Mouse (Mus musculus) lung, embryonic 16.5 days (tissue): Measurements from ENCODE around the gene Hibadh. TPM values are rescaled to one million over a fixed set of nuclear protein-coding genes. Genes with fewer than 3 reads are reported as not detected.

Experiments
- ATAC-seq: fragments of 200-750 bp; cut with Nextera tagmentation; 2 replicates; pipeline ENCODE4 v1.8.0; 2017; ENCODE audit warnings: low read depth, mild to moderate bottlenecking, moderate library complexity
- H3K27ac ChIP-seq: fragments of 300-500 bp; sonication (generic); 2 replicates; pipeline ENCODE4 v1.5.1; 2014; ENCODE audit warnings: mild to moderate bottlenecking, control low read depth, low read length
- H3K27me3 ChIP-seq: fragments of 300-500 bp; sonication (generic); 2 replicates; pipeline ENCODE4 v1.6.1; 2014; ENCODE audit warnings: low read depth, low read length, mixed read lengths; ENCODE audit not compliant: control insufficient read depth, insufficient read depth
- H3K36me3 ChIP-seq: fragments of 300-500 bp; sonication (generic); 2 replicates; pipeline ENCODE4 v1.6.1; 2014; ENCODE audit warnings: low read length; ENCODE audit not compliant: control insufficient read depth, insufficient read depth
- H3K4me1 ChIP-seq: fragments of 300-500 bp; sonication (generic); replicated peaks from 2 replicates; pipeline ENCODE4 v1.6.1; 2014; ENCODE audit warnings: low read length, mixed read lengths; ENCODE audit not compliant: control insufficient read depth, insufficient read depth
- H3K4me2 ChIP-seq: fragments of 300-500 bp; sonication (generic); 2 replicates; pipeline ENCODE4 v1.6.1; 2014; ENCODE audit warnings: low read depth, low read length, control low read depth
- H3K4me3 ChIP-seq: fragments of 300-500 bp; sonication (generic); 2 replicates; pipeline ENCODE4 v1.5.1; 2014; ENCODE audit warnings: mild to moderate bottlenecking, low read length, control low read depth
- H3K9ac ChIP-seq: fragments of 300-500 bp; sonication (generic); 2 replicates; pipeline ENCODE4 v1.6.1; 2014; ENCODE audit warnings: low read length, control low read depth
- H3K9me3 ChIP-seq: fragments of 300-500 bp; sonication (generic); 2 replicates; pipeline ENCODE4 v1.6.1; 2016; ENCODE audit warnings: low read length; ENCODE audit not compliant: control insufficient read depth
- WGBS: fragments of 180-500 bp; shearing (Covaris S2); extraction: QIAGEN DNeasy Blood & Tissue Kit; methylation state at CpG from one replicate; pipeline ENCODE4 v1.1.7; 2014; 5-methylcytosine and 5-hydroxymethylcytosine counted together
- polyA plus RNA-seq: library from polyadenylated mRNA; unstranded; fragments of >200 nt; fragmentation: Nextera tagmentation; extraction: Ambion mirVana; gene quantifications from 2 replicates; pipeline ENCODE4 v1.2.1, GENCODE M21; 2015

Gene Hibadh
- polyA plus RNA-seq, 1 experiment from 2014 or later: 107 TPM

DNA sequence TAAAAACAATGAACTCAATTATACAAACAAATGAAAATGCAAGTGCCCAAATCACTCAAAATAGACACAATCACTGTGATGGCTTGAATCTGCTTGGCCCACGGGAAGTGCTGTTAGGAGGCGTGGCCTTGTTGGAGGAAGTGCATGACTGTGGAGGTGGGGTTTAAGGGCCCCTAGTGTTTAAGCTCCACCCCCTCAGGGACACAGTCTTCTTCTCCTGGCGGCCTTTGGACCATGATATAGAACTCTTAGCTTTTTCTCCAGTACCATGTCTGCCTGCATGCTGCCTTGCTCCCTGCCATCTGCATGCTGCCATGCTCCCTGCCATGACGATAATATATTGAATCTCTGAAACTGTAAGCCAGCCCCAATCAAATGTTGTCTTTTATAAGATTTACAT is 77.2 kb downstream of the Hibadh start:
- no peak overlapping the region for H3K4me3 ChIP-seq
- WGBS: 87% methylated on average over 4 of the region's 4 CpGs
- no peak overlapping the region for H3K27ac ChIP-seq
- H3K36me3 ChIP-seq: no peaks in the 10 kb centered on the region
- no peaks in the 10 kb centered on the region for H3K9me3 ChIP-seq
- no peaks in the 10 kb centered on the region for H3K27me3 ChIP-seq
- no peak for ATAC-seq
- 0 out of 2 replicates have a peak, but pooled peaks cover 5% of the 10 kb centered on the region for H3K4me1 ChIP-seq
- no peak overlapping the region for H3K9ac ChIP-seq
- H3K4me2 ChIP-seq: no peak overlapping the region

DNA sequence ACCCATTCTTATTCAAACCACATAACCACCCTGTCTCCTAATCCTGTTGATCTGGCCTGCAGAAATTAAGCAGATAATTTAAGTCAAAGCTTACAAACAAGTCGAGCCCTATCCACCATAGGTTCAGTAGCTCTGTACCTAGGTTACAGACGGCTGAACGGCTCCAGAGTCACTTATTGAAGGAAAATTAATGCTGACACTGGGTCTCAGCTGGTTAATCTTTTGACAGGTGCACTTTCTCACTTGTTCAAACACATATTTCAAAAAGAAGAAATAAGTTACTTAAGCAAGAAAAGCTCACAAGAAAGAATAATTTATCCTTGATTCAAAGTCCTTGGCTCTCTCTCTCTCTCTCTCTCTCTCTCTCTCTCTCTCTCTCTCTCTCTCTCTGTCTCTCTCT is 81.1 kb downstream of the Hibadh start:
- H3K27ac ChIP-seq: no peak overlapping the region
- no peaks in the 10 kb centered on the region; the same call in 1 of the 2 replicates for H3K36me3 ChIP-seq
- H3K4me1 ChIP-seq: no peaks in the 10 kb centered on the region
- H3K27me3 ChIP-seq: no peaks in the 10 kb centered on the region
- 81% methylated on average over 3 of the region's 3 CpGs for whole genome bisulfite sequencing
- no peaks in the 10 kb centered on the region for H3K9me3 ChIP-seq
- H3K9ac ChIP-seq: no peak overlapping the region
- no peak overlapping the region for H3K4me3 ChIP-seq
- ATAC-seq: no peak
- no peak overlapping the region for H3K4me2 ChIP-seq

DNA sequence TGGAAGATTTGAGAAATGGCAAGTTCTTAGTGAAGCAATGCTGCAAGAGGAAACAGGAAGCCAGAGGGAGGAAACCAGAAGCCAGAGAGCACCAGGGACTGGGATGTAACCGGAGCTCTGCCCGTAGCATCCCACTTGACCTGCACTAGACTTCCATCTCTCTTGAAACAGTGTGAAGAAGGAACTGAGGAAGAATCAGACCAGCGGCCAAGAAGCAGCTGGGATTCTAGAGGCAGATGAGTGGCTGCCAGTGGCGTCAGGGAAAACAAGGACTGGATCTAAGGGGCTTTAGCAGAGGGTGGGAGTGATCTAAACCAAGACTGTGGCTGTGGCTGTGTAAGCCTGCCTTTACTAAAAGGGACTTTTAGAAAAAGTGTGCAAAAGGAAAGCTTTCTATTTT is 95.8 kb downstream of the Hibadh start:
- no peak overlapping the region for H3K4me2 ChIP-seq
- peaks cover 9% of the 10 kb centered on the region for H3K36me3 ChIP-seq
- no peaks in the 10 kb centered on the region for H3K27me3 ChIP-seq
- no peak for ATAC-seq
- no peak overlapping the region for H3K4me3 ChIP-seq
- no peaks in the 10 kb centered on the region for H3K9me3 ChIP-seq
- no peak overlapping the region for H3K27ac ChIP-seq
- H3K4me1 ChIP-seq: no peaks in the 10 kb centered on the region
- H3K9ac ChIP-seq: no peak overlapping the region
- WGBS: 27% methylated on average over 4 of the region's 4 CpGs

DNA sequence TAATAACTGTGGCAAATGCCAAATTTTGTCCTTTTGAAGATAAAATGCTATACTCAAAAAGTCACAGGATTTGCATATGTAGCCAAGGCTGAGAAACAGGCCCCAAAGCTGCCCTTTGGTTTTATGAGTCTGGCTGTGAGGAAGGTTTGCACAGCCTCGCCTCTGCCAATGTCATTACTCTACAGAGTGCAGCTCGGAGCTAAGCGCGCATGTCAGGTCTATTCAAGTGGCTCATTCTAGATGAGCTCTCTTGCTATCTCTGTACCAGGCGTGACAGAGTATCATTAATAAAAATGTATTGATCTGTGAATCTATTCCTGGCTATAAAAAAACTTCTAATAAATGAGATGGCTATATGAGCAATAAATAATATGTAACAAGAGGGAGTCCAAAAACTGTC is 97.7 kb downstream of the Hibadh start:
- Histone ChIP-seq H3K4me1 (no peaks in the 10 kb centered on the region), H3K27me3 (no peaks in the 10 kb centered on the region), H3K4me3 (no peak overlapping the region), H3K27ac (no peak overlapping the region), H3K36me3 (peaks cover 10% of the 10 kb centered on the region), H3K4me2 (no peak overlapping the region), H3K9me3 (no peaks in the 10 kb centered on the region), H3K9ac (no peak overlapping the region)
- ATAC-seq: no peak
- WGBS: 74% methylated on average over 5 of the region's 5 CpGs

DNA sequence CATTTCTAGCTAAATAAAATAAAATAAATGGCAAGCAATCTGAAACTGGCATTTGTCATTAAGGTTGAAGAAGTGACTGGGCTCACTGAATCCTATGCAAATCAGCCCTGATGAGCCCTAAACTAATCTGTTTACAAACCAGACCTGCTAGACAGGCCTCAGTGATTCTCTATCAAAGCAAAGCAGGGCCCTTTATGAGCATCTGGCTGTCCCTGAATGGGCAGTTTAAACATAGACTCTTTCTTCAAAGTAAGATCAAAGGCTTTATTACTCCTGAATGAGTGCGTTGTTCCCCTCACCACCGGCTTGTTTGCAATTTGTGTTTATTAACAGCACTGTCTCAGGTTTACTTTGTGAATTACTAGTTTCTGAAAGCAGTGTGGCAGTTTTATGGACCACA is 100.3 kb downstream of the Hibadh start:
- H3K4me2 ChIP-seq: no peak overlapping the region
- no peaks in the 10 kb centered on the region for H3K4me1 ChIP-seq
- no peaks in the 10 kb centered on the region for H3K27me3 ChIP-seq
- WGBS: 40% methylated on average over 2 of the region's 2 CpGs
- H3K27ac ChIP-seq: no peak overlapping the region
- no peak overlapping the region for H3K4me3 ChIP-seq
- ATAC-seq: no peak
- peaks cover 6% of the 10 kb centered on the region; the same call in 1 of the 2 replicates for H3K36me3 ChIP-seq
- H3K9ac ChIP-seq: no peak overlapping the region
- H3K9me3 ChIP-seq: peaks cover 5% of the 10 kb centered on the region; the same call in 1 of the 2 replicates

DNA sequence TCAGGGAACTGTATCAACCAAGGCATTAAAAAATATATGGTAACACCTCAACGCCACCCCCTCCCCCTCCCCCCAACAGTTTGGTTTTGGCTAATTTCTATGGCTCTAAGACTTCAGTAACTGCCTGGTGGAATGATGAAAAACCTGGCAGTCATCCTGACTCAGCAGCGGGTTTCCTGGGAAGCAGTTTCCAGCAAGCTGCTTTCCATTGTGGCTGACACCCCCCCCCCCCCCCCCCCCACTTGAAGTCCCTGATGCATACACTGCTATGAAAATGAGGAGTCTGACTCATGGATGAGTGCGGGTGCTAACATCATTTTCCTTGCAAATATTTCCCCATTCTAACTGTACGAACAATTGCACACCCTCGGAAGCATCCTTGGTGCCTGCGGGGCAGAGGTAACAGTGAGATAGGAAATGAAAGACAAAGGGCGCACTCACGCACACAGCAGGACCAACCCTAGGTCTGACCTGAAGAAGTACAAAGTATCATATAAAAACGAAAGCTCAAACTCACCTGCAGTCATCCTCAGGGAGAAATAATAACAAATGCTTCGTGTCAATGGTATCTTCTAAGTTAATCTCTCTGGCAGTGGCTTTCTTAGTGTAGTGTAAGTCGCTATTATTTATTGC is 105.0 kb downstream of the Hibadh start:
- Histone ChIP-seq H3K4me1 (peaks cover 3% of the 10 kb centered on the region; the same call in 1 of the 2 replicates), H3K4me2 (no peak overlapping the region), H3K9ac (no peak overlapping the region), H3K36me3 (peaks cover 6% of the 10 kb centered on the region; the same call in 1 of the 2 replicates), H3K27ac (no peak overlapping the region), H3K9me3 (peaks cover 5% of the 10 kb centered on the region; the same call in 1 of the 2 replicates), H3K4me3 (no peak overlapping the region), H3K27me3 (no peaks in the 10 kb centered on the region)
- WGBS: 81% methylated on average over 11 of the region's 11 CpGs
- no peak for ATAC-seq

DNA sequence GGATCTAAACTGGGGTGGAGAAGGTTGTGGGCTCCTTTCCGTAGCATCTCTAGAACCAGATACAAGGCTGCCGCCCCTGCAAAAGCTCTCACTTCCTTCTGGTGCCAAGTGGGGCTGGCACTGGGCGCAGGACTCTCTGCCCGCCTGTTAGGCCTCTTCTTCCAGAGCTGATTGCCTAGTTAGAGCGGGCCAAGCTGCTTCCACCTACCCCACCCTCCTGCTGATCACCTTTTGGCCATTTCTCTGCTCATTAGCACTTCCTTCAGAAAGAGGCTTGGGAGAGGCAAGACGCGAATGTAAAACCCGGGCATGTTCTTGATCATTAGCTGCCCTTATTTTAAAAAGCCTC is 108.1 kb downstream of the Hibadh start:
- Histone ChIP-seq H3K4me3 (no peak overlapping the region), H3K27me3 (no peaks in the 10 kb centered on the region), H3K9me3 (peaks cover 3% of the 10 kb centered on the region; the same call in 1 of the 2 replicates), H3K9ac (no peak overlapping the region), H3K4me1 (peaks cover 3% of the 10 kb centered on the region; the same call in 1 of the 2 replicates), H3K4me2 (no peak overlapping the region), H3K36me3 (peaks cover 2% of the 10 kb centered on the region; the same call in 1 of the 2 replicates), H3K27ac (no peak overlapping the region)
- WGBS: 72% methylated on average over 8 of the region's 8 CpGs
- ATAC-seq: no peak

DNA sequence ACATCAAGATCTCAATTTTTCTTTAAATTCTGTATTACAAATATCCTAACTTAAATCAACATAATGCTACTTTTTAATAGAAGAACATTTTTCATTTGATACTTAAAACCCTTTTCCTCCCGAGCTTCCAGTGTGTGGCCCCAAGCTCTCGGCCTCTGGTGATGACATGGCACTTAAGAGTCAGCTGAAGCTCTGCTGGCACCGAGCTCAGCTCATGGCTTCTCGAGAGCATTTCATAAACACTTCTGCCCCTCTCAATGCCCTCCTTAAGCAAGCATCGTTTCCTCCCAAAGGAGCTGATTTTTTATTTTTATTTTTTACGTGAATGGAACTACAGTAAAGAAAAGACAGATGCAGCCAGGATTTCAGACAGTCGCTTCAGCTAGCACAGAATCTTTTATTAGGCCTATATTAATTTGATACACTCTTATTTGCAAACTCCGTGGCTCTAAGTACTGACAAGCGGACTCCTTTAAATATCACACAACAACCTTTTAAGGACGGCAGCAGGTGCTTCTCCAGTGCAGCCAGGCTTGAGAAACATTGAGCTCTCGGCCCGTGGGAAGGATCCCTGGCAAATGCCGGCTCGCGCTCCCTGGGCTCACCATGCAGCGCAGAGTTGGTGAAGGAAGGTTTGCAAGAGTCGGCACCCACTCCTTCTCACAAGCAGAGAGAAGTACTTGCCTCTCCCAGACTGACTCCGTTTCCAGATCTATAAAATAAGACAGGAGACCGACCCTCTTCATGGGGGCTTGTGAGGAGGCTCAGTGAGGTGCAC is 108.6 kb downstream of the Hibadh start:
- WGBS: 63% methylated on average over 19 of the region's 19 CpGs
- no peak for ATAC-seq
- no peak overlapping the region for H3K4me3 ChIP-seq
- H3K4me1 ChIP-seq: peaks cover 3% of the 10 kb centered on the region; the same call in 1 of the 2 replicates
- H3K9ac ChIP-seq: no peak overlapping the region
- H3K27ac ChIP-seq: no peak overlapping the region
- H3K9me3 ChIP-seq: no peaks in the 10 kb centered on the region
- no peaks in the 10 kb centered on the region for H3K36me3 ChIP-seq
- H3K4me2 ChIP-seq: no peak overlapping the region
- H3K27me3 ChIP-seq: no peaks in the 10 kb centered on the region

GRCm38 (mm10) chr6:52530861-52531260 is 109.3 kb downstream of the Hibadh start:
- ATAC-seq: no peak
- WGBS: 82% methylated on average over 10 of the region's 10 CpGs
- no peak overlapping the region for H3K4me2 ChIP-seq
- no peaks in the 10 kb centered on the region for H3K27me3 ChIP-seq
- no peak overlapping the region for H3K4me3 ChIP-seq
- H3K36me3 ChIP-seq: no peaks in the 10 kb centered on the region
- H3K9ac ChIP-seq: no peak overlapping the region
- no peak overlapping the region for H3K27ac ChIP-seq
- H3K9me3 ChIP-seq: no peaks in the 10 kb centered on the region
- H3K4me1 ChIP-seq: peaks cover 3% of the 10 kb centered on the region; the same call in 1 of the 2 replicates
